Mouse (Mus musculus): ENCODE data around the gene Bcor. TPM values are rescaled to one million over a fixed set of nuclear protein-coding genes. Genes with fewer than 3 reads are reported as not detected.

Bcor gene
- polyA plus RNA-seq, 1 experiment from 2014 or later, result 24.6 TPM

DNA sequence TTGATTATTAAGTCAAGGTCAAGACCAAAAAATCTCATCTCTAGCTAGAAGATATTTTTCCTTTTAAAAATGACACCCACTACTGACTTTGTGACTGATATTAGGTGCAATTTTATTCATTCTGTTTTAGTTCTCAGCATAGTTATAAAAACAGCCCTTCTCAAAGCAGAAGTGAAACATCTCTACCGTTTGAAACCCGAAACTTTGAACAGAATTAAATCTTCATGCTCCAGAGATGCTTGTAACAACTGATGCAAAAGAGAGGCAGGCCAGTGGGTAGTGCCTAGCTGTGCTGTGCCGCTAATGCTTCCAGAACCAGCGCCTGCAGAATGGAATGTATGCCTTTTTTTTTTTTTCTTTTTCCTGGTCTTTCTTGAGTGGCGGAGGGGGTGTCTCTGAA, 78.0 kb downstream of the Bcor start:
- 10% methylated on average over 5 of the region's 5 CpGs for WGBS
- DNase-seq (ENCODE audit: low spot score), result no peak
- Histone ChIP-seq H3K4me1 (replicated peaks; ENCODE audit: control insufficient read depth, insufficient read depth, low read length) (no peaks in the 10 kb centered on the region; the same call in 1 of the 2 replicates), H3K9ac (ENCODE audit: low read depth, low read length) (no peak overlapping the region), H3K27ac (ENCODE audit: low read depth, low read length) (no peak overlapping the region), H3K4me3 (ENCODE audit: low read depth, low read length) (no peak overlapping the region), H3K9me3 (ENCODE audit: control insufficient read depth, low read length) (no peaks in the 10 kb centered on the region), H3K36me3 (ENCODE audit: control insufficient read depth, insufficient read depth, low read length) (no peaks in the 10 kb centered on the region), H3K4me2 (replicated peaks; ENCODE audit: low read depth, low read length) (no peak overlapping the region), H3K27me3 (ENCODE audit: control insufficient read depth, insufficient read depth, low read length) (peaks cover 78% of the 10 kb centered on the region)
- no peak for ATAC-seq (ENCODE audit: low FRiP score)

- peak overlapping the region; percentile 13; the same call in 1 of the 2 replicates for H3K4me3 ChIP-seq (ENCODE audit: low read depth, low read length)
- no peaks in the 10 kb centered on the region for H3K9me3 ChIP-seq (ENCODE audit: control insufficient read depth, low read length)
- 4% methylated on average over 22 of the region's 22 CpGs for WGBS
- no peak overlapping the region for H3K27ac ChIP-seq (ENCODE audit: low read depth, low read length)
- no peaks in the 10 kb centered on the region; the same call in 1 of the 2 replicates for H3K4me1 ChIP-seq (replicated peaks; ENCODE audit: control insufficient read depth, insufficient read depth, low read length)
- peaks cover 78% of the 10 kb centered on the region for H3K27me3 ChIP-seq (ENCODE audit: control insufficient read depth, insufficient read depth, low read length)
- H3K4me2 ChIP-seq (replicated peaks; ENCODE audit: low read depth, low read length), result peak overlapping the region; percentile 78
- H3K9ac ChIP-seq (ENCODE audit: low read depth, low read length), result no peak overlapping the region
- no peaks in the 10 kb centered on the region for H3K36me3 ChIP-seq (ENCODE audit: control insufficient read depth, insufficient read depth, low read length)
- DNase-seq (ENCODE audit: low spot score) (peak; percentile 36), ATAC-seq (ENCODE audit: low FRiP score) (no peak)
Measured at GRCm38 (mm10) chrX:12081741-12082155, 78.4 kb downstream of the Bcor start.

DNA sequence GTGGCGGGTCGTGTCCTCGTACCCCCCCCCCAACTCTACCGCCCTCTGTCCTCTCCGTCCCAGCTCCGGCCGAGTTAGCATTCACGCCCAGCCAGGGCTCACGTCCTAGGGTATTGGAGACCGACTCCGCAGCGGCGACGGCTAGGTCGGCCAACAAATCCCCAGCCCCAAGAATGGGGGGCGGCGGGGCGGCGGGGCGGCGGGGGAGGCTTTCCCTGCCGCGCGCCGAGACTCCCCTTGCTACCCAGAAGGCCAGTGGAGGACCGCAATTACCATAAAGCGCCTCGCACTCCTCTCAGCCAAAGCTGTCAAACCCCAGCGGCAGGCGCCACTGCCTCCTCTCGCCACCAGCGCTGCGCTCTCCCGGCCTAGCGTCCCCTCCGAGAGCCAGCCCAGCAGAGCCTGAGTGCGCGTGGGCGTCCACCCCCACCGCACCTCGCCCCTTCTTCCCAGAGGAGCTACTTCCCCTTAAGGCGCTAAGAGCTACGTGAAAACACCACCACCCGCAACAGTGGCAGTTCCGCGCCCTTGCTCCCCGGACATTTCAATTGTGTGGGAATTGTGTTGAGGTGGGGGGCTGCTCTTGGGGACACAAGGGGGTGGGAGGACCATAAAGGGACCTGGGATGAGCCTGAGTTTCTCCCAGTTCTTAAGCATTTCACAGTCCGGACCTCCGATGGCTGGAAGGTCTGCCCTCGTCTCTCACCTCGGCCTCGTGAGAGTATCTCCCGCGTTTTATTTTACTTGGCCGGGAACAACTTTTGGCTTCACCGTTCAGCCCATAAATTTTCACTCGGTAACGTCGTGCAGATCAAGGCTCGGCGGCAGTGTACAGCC, 79.0 kb downstream of the Bcor start:
- peak overlapping the region; percentile 91 for H3K27ac ChIP-seq (ENCODE audit: low read depth, low read length)
- DNase-seq (ENCODE audit: low spot score), result peak; percentile 64
- WGBS, result 1% methylated on average over 41 of the region's 61 CpGs
- peaks cover 80% of the 10 kb centered on the region for H3K27me3 ChIP-seq (ENCODE audit: control insufficient read depth, insufficient read depth, low read length)
- H3K9me3 ChIP-seq (ENCODE audit: control insufficient read depth, low read length), result no peaks in the 10 kb centered on the region
- peak overlapping the region; percentile 78 for H3K4me2 ChIP-seq (replicated peaks; ENCODE audit: low read depth, low read length)
- ATAC-seq (ENCODE audit: low FRiP score), result peak; percentile 44; the same call in 1 of the 2 replicates
- H3K4me3 ChIP-seq (ENCODE audit: low read depth, low read length), result peak overlapping the region; percentile 67
- no peaks in the 10 kb centered on the region; the same call in 1 of the 2 replicates for H3K4me1 ChIP-seq (replicated peaks; ENCODE audit: control insufficient read depth, insufficient read depth, low read length)
- H3K9ac ChIP-seq (ENCODE audit: low read depth, low read length), result peak overlapping the region; percentile 46
- H3K36me3 ChIP-seq (ENCODE audit: control insufficient read depth, insufficient read depth, low read length), result no peaks in the 10 kb centered on the region

- 3% methylated on average over 28 of the region's 97 CpGs for WGBS
- H3K4me2 ChIP-seq (replicated peaks; ENCODE audit: low read depth, low read length), result peak overlapping the region; percentile 78
Measured at GRCm38 (mm10) chrX:12080095-12080903, 79.9 kb downstream of the Bcor start.

DNA sequence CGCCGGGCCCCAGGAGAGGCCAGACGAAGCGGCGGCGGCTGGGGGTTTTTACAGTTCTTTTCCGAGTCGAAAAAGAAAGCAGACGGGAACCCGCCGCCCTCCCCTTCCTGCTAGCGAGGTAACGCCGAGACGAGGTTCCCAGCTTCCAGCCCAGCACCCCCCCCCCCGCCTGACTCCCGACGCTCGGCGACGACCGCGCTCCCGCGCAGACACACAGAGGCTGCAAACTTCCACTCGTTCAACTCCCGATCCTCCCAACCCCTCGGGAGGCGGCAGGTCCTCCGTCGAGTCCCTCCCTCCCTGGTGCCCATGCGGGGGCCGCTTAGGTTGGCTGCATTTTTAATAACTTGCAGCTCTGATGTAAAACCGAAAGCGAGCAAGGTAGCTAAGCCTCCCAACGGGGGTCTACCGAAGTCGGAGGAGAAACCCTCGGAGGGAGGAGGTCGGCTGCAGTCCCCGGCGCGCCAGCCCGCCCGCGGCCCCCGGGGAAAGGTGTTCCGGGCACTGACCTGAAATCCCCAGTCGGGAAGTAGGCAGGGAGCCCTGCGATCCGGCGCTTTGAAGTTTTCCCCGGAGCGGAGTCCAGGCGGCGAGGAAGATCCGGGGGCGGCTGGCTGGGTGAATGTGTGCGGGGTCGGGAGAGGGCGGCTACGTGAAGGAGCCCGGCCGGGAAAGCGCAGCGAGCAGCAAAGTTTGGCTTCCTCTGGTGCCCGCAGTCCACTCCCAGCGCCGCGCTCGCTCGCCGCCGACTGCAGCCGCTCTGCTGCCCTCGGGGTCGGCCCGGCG, 80.7 kb downstream of the Bcor start:
- Histone ChIP-seq H3K9ac (ENCODE audit: low read depth, low read length) (peak overlapping the region; percentile 67), H3K4me3 (ENCODE audit: low read depth, low read length) (peak overlapping the region; percentile 67), H3K27me3 (ENCODE audit: control insufficient read depth, insufficient read depth, low read length) (peaks cover 71% of the 10 kb centered on the region), H3K4me2 (replicated peaks; ENCODE audit: low read depth, low read length) (peak overlapping the region; percentile 78), H3K27ac (ENCODE audit: low read depth, low read length) (peak overlapping the region; percentile 91), H3K9me3 (ENCODE audit: control insufficient read depth, low read length) (no peaks in the 10 kb centered on the region), H3K4me1 (replicated peaks; ENCODE audit: control insufficient read depth, insufficient read depth, low read length) (no peaks in the 10 kb centered on the region), H3K36me3 (ENCODE audit: control insufficient read depth, insufficient read depth, low read length) (no peaks in the 10 kb centered on the region)
- peak; percentile 60 for DNase-seq (ENCODE audit: low spot score)
- WGBS, result 1% methylated on average over 54 of the region's 79 CpGs
- no peak; the same call in 1 of the 2 replicates for ATAC-seq (ENCODE audit: low FRiP score)

More at GRCm38 (mm10) chrX:12080095-12080903, 79.9 kb downstream of the Bcor start:
- DNase-seq (ENCODE audit: low spot score) (peak; percentile 69), ATAC-seq (ENCODE audit: low FRiP score) (peak; percentile 31; the same call in 1 of the 2 replicates)
- peak overlapping the region; percentile 67 for H3K4me3 ChIP-seq (ENCODE audit: low read depth, low read length)
- H3K4me1 ChIP-seq (replicated peaks; ENCODE audit: control insufficient read depth, insufficient read depth, low read length), result no peaks in the 10 kb centered on the region; the same call in 1 of the 2 replicates
- peak overlapping the region; percentile 91 for H3K27ac ChIP-seq (ENCODE audit: low read depth, low read length)
- H3K9ac ChIP-seq (ENCODE audit: low read depth, low read length), result peak overlapping the region; percentile 67
- H3K9me3 ChIP-seq (ENCODE audit: control insufficient read depth, low read length), result no peaks in the 10 kb centered on the region
- H3K36me3 ChIP-seq (ENCODE audit: control insufficient read depth, insufficient read depth, low read length), result no peaks in the 10 kb centered on the region
- peaks cover 73% of the 10 kb centered on the region for H3K27me3 ChIP-seq (ENCODE audit: control insufficient read depth, insufficient read depth, low read length)

DNA sequence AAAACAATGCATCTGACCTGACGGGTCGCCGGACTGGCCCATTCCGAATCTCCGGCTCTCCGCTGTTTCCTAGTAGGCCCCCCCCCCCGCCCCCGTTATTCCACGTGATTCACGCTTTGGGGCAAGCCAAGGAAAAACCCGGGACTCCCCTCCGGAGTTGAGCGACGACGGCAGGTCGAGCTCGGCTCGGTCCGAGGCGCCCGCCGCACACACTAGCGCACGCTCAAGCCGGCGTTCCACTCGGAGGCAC, 81.2 kb downstream of the Bcor start:
- DNase-seq (ENCODE audit: low spot score), result no peak
- no peaks in the 10 kb centered on the region for H3K9me3 ChIP-seq (ENCODE audit: control insufficient read depth, low read length)
- 2% methylated on average over 18 of the region's 27 CpGs for WGBS
- peaks cover 69% of the 10 kb centered on the region for H3K27me3 ChIP-seq (ENCODE audit: control insufficient read depth, insufficient read depth, low read length)
- peak overlapping the region; percentile 67 for H3K9ac ChIP-seq (ENCODE audit: low read depth, low read length)
- peak overlapping the region; percentile 78 for H3K4me2 ChIP-seq (replicated peaks; ENCODE audit: low read depth, low read length)
- no peaks in the 10 kb centered on the region for H3K4me1 ChIP-seq (replicated peaks; ENCODE audit: control insufficient read depth, insufficient read depth, low read length)
- H3K36me3 ChIP-seq (ENCODE audit: control insufficient read depth, insufficient read depth, low read length), result no peaks in the 10 kb centered on the region
- H3K4me3 ChIP-seq (ENCODE audit: low read depth, low read length), result peak overlapping the region; percentile 67
- ATAC-seq (ENCODE audit: low FRiP score), result no peak
- peak overlapping the region; percentile 91 for H3K27ac ChIP-seq (ENCODE audit: low read depth, low read length)

GRCm38 (mm10) chrX:12078195-12079058, 81.7 kb downstream of the Bcor start:
- ATAC-seq (ENCODE audit: low FRiP score) (no peak), DNase-seq (ENCODE audit: low spot score) (peak; percentile 48)
- Histone ChIP-seq H3K9ac (ENCODE audit: low read depth, low read length) (peak overlapping the region; percentile 67), H3K4me3 (ENCODE audit: low read depth, low read length) (peak overlapping the region; percentile 67), H3K27ac (ENCODE audit: low read depth, low read length) (peak overlapping the region; percentile 91), H3K36me3 (ENCODE audit: control insufficient read depth, insufficient read depth, low read length) (no peaks in the 10 kb centered on the region), H3K27me3 (ENCODE audit: control insufficient read depth, insufficient read depth, low read length) (peaks cover 64% of the 10 kb centered on the region), H3K9me3 (ENCODE audit: control insufficient read depth, low read length) (no peaks in the 10 kb centered on the region), H3K4me2 (replicated peaks; ENCODE audit: low read depth, low read length) (peak overlapping the region; percentile 78), H3K4me1 (replicated peaks; ENCODE audit: control insufficient read depth, insufficient read depth, low read length) (no peaks in the 10 kb centered on the region)
- WGBS, result 3% methylated on average over 69 of the region's 73 CpGs
